Mouse (Mus musculus): ENCODE data around the gene Sh2d4b. TPM values are rescaled to one million over a fixed set of nuclear protein-coding genes. Genes with fewer than 3 reads are reported as not detected.
A peak's percentile ranks its signal among the peaks of the same experiment; 100 is the strongest.

Sh2d4b gene
- polyA plus RNA-seq, 1 experiment from 2014 or later = 1.9 TPM

DNA sequence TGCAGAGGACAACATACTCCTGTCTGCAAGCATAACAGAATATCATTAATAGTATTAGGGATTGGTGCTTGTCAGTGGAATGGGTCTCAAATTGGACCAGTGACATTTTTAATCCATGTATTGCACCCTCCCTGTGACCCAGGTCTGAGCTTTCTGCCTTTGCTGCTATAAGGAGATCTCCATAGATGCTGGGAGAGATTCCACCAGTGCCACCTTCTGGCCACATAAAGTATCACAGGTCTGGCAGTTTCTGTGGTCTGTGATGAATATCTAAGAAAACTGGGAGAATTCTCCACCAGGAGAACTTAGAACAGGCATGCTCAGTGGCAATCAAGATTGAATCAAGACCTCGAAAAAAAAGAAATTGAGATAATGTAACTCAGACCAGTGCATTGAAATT lies 101.5 kb downstream of the Sh2d4b start:
- DNase-seq (ENCODE audit: low spot score) (peak; percentile 30), ATAC-seq (ENCODE audit: low read depth) (no peak)
- no peak overlapping the region for H3K4me2 ChIP-seq (ENCODE audit: low read depth, low read length)
- H3K9ac ChIP-seq (ENCODE audit: low read depth, low read length) = no peak overlapping the region
- H3K36me3 ChIP-seq (ENCODE audit: control insufficient read depth, insufficient read depth, low read length) = no peaks in the 10 kb centered on the region
- H3K4me1 ChIP-seq (ENCODE audit: control insufficient read depth, insufficient read depth, low read length) = no peaks in the 10 kb centered on the region
- H3K27me3 ChIP-seq (replicated peaks; ENCODE audit: control insufficient read depth, insufficient read depth, low read length) = no peaks in the 10 kb centered on the region
- H3K4me3 ChIP-seq (ENCODE audit: low read depth, low read length) = no peak overlapping the region
- no peaks in the 10 kb centered on the region for H3K9me3 ChIP-seq (ENCODE audit: control insufficient read depth, low read length)
- WGBS = 50% methylated on average over 1 of the region's 1 CpGs
- H3K27ac ChIP-seq (replicated peaks; ENCODE audit: low read depth, low read length) = no peak overlapping the region

- no peaks in the 10 kb centered on the region for H3K4me1 ChIP-seq (ENCODE audit: control insufficient read depth, insufficient read depth, low read length)
- no peak overlapping the region for H3K27ac ChIP-seq (replicated peaks; ENCODE audit: low read depth, low read length)
- DNase-seq (ENCODE audit: low spot score) (peak; percentile 50), ATAC-seq (ENCODE audit: low read depth) (peak; percentile 55; the same call in 1 of the 2 replicates)
- 32% methylated on average over 3 of the region's 3 CpGs for WGBS
- H3K9ac ChIP-seq (ENCODE audit: low read depth, low read length) = no peak overlapping the region
- no peaks in the 10 kb centered on the region for H3K36me3 ChIP-seq (ENCODE audit: control insufficient read depth, insufficient read depth, low read length)
- no peak overlapping the region for H3K4me3 ChIP-seq (ENCODE audit: low read depth, low read length)
- H3K27me3 ChIP-seq (replicated peaks; ENCODE audit: control insufficient read depth, insufficient read depth, low read length) = no peaks in the 10 kb centered on the region
- H3K4me2 ChIP-seq (ENCODE audit: low read depth, low read length) = no peak overlapping the region
- no peaks in the 10 kb centered on the region for H3K9me3 ChIP-seq (ENCODE audit: control insufficient read depth, low read length)
Observed at GRCm38 (mm10) chr14:40789110-40789509, 104.0 kb downstream of the Sh2d4b start.

GRCm38 (mm10) chr14:40769097-40770090 lies 123.7 kb downstream of the Sh2d4b start:
- 63% methylated on average over 7 of the region's 7 CpGs for WGBS

More at GRCm38 (mm10) chr14:40769097-40770090, 123.7 kb downstream of the Sh2d4b start:
- Histone ChIP-seq H3K9ac (ENCODE audit: low read depth, low read length) (no peak overlapping the region), H3K4me1 (ENCODE audit: control insufficient read depth, insufficient read depth, low read length) (no peaks in the 10 kb centered on the region), H3K27me3 (replicated peaks; ENCODE audit: control insufficient read depth, insufficient read depth, low read length) (no peaks in the 10 kb centered on the region), H3K27ac (replicated peaks; ENCODE audit: low read depth, low read length) (no peak overlapping the region), H3K36me3 (ENCODE audit: control insufficient read depth, insufficient read depth, low read length) (no peaks in the 10 kb centered on the region), H3K4me3 (ENCODE audit: low read depth, low read length) (no peak overlapping the region), H3K9me3 (ENCODE audit: control insufficient read depth, low read length) (no peaks in the 10 kb centered on the region), H3K4me2 (ENCODE audit: low read depth, low read length) (no peak overlapping the region)
- DNase-seq (ENCODE audit: low spot score) (no peak), ATAC-seq (ENCODE audit: low read depth) (no peak)

Other genes with a start within 250 kb of the Sh2d4b start
- gene Tspan14, start 73.5 kb upstream of the Sh2d4b start, polyA plus RNA-seq (2014; fragmentation: Nextera tagmentation; extraction: Ambion mirVana) = 72.7 and 76.2 TPM in 2 replicates
- gene Fam213a, start 120.5 kb upstream of the Sh2d4b start, polyA plus RNA-seq (2014; fragmentation: Nextera tagmentation; extraction: Ambion mirVana) = 35.7 and 39.7 TPM in 2 replicates
- gene Dydc2, start 175.9 kb upstream of the Sh2d4b start, polyA plus RNA-seq (2014; fragmentation: Nextera tagmentation; extraction: Ambion mirVana) = 0.29 TPM in 1 of 2 replicates, not detected in the other
- 0.24 TPM in 1 of 2 replicates, not detected in the other for gene Dydc1, start 179.6 kb upstream of the Sh2d4b start, polyA plus RNA-seq (2014; fragmentation: Nextera tagmentation; extraction: Ambion mirVana)
- gene Mat1a, start 211.8 kb upstream of the Sh2d4b start, polyA plus RNA-seq (2014; fragmentation: Nextera tagmentation; extraction: Ambion mirVana) = 0.15 and 0.20 TPM in 2 replicates
- gene Sftpa1, start 238.5 kb upstream of the Sh2d4b start, polyA plus RNA-seq (2014; fragmentation: Nextera tagmentation; extraction: Ambion mirVana) = not detected in 2 replicates

Data from embryonic facial prominence, embryonic 14.5 days (tissue).